Mouse (Mus musculus) small intestine, adult 2 months (tissue): ENCODE results near the gene Nsdhl.

Source experiments
- CTCF ChIP-seq: fragments of 200-500 bp; IDR thresholded peaks from 2 replicates; pipeline ENCODE4 v1.5.1; 2012; ENCODE audit warnings: low read depth, mild to moderate bottlenecking, control low read depth, inconsistent platforms, low read length, moderate library complexity, mixed read lengths; ENCODE audit not compliant: insufficient replicate concordance, insufficient read length; ENCODE audit errors: extremely low read depth
- POLR2A ChIP-seq: fragments of 200-500 bp; IDR thresholded peaks from 2 replicates; pipeline ENCODE4 v1.6.1; 2012; ENCODE audit warnings: low read depth, mild to moderate bottlenecking, control low read depth, inconsistent platforms, low read length, moderate library complexity

DNA sequence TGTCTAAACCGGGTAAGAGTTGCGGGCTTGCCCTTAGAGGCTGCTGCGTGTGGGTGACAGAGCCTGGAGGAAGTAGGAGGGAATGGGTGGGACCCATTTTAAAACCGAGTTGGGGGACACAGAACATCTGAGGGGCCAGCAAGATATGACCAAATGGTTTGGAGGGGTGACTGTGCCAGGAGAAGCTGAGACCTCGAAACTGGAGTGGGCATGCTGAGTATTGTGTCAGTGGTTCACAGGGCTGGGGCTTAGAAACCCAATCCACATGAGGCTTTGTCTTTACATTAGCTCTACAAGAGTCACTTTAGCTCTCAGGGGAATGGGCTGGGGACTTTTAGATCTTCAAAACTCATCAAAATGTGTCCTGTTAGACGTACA is 314 bp downstream of the Nsdhl start:
- no peak for TF ChIP-seq CTCF
- TF ChIP-seq POLR2A = no peak
